Mouse (Mus musculus) adrenal gland (tissue): Measurements from ENCODE around the gene Fut11.

Experiments
- intact Hi-C: fragments of 180-260 bp; cut with DNase I; formaldehyde crosslinking; loops from one replicate; pipeline ENCODE4 v1.15.1; 2025
- long read RNA-seq, 2 experiments: library from polyadenylated mRNA; unstranded; transcript quantifications; one replicate each; pipeline ENCODE4 v2.0.0; 2020; ENCODE audit warnings: borderline replicate concordance in 1 of 2; ENCODE audit not compliant: insufficient replicate concordance in 1 of 2

Fut11 gene
- long read RNA-seq, experiment 1, full-length matches to known transcripts, result 23 of 26 reads
- long read RNA-seq, experiment 1, partial matches to known transcripts, result 0 of 26 reads
- long read RNA-seq, experiment 1, other reads (novel, unspliced or antisense), result 3 of 26 reads
- long read RNA-seq, experiment 2, full-length matches to known transcripts, result 24 of 26 reads
- long read RNA-seq, experiment 2, partial matches to known transcripts, result 0 of 26 reads
- long read RNA-seq, experiment 2, other reads (novel, unspliced or antisense), result 2 of 26 reads

DNA sequence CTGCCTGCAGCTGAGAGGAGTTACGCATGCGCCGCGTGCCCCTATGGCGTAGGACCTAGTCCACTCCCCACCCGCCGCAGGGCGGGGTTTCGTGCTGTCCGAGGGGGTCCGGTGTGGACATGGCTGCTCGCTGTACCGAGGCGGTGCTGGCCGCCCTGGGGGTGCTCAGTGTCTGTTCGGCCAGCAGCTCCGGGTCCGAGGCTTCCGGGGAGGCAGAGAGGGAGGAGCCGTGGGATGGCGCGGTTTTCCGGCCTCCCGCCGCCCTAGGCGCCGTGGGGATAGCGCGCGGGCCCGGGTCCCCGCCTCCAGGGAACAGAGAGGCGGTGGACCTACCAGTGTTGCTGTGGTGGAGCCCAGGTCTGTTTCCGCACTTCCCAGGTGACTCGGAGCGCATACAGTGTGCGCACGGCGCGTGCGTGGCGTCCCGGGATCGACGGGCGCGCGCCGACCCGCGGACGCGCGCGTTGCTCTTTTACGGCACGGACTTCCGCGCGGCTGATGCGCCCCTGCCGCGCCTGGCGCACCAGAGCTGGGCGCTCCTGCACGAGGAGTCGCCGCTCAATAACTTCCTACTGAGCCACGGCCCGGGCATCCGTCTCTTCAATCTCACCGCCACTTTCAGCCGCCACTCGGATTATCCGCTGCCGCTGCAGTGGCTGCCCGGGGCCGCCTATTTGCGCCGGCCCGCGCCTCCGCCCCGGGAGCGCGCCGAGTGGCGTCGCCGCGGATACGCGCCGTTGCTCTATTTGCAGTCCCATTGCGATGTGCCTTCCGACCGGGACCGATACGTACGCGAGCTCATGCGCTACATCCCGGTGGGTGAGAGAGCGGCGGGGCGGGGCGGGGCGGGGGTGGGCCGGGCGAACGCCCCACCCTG lies at the start of gene Fut11:
Gene Fut11 (plus strand): TSS at position 85 of the 877 bp plus-strand sequence.
- intact Hi-C loops, result no loop called here

DNA sequence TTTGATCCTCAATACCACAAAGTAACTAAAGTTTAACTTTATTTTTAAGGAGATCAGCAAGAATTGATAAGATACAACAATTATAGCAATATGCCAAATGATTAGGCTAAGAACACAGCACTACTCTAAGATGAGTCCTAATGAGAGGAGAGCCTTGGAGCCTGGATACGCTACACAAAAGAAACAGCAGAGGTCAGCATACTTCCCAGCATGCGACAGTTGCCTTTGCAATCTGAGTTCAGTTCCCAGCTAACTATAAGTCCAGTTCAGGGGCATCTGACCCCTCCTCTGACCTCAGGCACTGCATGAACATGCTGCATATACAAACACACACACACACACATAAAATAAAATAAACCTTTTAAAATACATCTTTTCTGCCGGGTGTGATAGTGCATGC lies 49.2 kb upstream of the Fut11 start:
- intact Hi-C loops, result no loop called here

DNA sequence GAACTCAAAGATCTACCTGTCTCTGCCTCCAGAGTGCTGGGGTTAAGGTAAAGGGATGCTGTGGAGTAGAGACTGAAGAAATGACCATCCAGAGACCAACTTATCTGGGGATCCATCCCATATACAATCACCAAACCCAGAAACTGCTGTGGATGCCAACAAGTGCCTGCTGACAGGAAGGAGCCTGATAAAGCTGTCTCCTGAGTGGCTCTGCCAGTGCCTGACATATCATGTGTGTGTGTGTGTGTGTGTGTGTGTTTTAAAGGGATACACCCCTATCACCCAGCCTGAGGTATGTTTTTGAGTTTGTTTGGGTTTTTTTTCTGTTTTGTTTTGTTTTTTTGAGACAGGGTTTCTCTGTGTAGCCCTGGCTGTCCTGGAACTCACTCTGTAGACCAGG lies 48.4 kb upstream of the Fut11 start:
- intact Hi-C loops, result no loop called here

DNA sequence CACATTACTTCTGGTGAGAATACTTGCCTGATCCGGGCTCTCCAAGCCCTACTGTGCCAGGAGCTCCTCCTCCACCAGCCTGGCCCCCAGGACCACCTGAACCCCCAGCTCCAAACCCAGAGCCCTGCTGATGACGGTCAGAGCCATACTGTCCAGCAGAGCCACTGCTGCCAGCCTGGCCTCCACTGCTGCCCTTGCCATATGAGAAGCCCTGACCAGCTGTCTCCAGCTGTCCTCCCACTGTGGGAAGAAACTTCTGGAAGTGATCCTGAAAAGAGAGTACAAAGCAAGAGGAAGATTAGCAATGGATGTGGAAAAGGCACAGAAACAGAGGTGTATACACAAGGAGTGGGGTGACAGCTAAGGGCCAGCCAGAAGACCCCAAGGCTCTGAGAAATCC lies 43.8 kb upstream of the Fut11 start:
- intact Hi-C loops, result no loop called here

DNA sequence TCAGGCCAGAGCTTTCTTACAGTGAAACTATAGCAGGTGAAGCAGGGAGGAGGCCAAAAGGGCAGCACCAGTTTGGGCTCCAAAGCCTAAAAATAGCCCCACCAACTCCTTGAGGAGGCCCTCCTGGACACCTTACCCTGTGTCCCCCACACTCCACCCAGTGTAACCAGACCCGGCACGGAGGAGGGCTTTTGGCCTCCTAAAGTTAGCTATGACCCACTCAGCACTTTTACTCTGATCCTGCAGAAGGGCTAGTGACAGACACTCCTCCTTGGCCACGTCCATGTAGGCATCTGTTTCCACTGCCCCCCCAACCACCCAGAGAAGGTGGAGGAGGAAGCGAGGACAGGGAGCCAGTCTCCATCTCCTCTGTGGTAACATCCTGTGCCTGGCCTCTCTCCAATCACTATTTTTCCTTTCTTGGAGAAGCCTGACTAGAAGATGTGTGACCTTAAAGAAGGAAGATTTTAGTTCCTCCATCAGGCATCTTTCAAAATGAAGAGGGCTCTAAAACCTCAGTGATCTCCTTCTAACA lies 43.0 kb upstream of the Fut11 start:
- intact Hi-C loops, result no loop called here

DNA sequence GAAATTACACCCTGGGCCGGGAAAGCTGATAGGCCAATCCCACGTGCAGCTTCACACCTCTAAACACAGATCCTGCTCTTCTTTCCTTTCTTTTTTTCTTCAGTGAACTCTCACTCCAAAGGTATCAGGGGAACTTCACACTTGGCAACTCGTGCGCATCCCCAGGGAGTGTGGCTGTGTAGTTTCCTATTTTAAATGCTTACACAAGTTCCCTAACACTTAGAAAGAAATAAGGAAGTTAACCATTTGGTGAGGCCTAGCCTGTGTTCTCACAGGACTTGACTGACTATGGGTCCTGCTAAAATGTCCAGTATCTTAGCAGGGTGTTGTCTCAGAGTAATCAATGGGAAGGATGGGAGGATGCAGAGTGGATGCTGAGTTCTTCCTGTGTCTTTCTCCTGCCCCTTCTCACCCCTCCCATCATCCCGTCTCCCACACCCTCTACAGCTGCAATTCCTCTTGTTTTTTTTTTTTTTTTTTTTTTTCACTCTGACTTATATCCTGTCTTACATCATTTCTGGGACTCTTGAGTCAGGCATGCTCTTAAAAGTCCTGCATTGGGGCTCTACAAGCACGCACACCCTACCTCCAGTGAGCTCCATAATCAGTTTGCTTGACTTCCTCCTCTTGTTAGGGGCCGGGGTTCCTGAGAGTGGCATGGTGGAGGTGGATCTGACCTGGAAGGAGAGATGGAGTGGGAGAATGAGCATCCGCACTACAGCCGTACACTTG lies 39.9 kb upstream of the Fut11 start:
- intact Hi-C loops, result no loop called here

DNA sequence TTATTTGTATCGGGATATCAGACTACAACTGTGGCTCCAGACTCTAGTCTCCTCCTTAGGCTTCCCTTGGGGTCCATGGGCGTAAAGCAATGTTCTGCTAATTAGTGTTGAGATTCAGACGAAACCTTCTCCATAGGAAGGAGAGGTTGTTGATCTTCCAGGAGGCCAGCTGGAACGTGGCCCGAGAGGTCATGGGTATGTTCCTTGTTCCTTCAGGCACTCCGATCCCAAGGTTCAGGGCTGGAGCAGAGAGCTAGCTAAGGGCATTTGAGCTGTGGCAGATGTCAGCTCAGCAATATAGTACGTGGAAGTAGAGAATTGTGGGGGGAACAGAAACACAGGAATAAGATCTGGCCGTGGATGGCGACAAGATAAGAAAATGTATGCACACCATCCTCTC lies 39.0 kb upstream of the Fut11 start:
- intact Hi-C loops, result no loop called here

DNA sequence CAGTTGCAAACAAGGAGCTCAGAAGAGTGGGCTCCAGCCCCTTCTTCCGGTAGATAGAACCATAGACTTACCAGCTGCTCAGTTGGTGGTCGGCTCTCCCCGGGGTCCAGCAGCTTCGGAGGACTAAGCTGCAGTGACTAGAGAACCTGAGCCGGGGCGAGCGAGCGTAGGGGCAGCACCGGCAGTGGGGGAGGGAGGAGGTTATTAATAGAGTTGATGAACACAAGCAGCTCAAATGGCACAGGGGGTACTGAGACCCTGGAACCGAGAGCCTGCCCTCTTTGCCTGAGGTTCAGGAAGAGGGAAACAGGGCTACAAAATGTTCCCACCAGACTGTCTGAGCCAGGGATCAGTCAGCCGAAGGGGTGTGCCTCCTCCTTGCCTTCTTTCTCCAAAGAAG lies 38.4 kb upstream of the Fut11 start, which contains the start of gene Myoz1:
Gene Myoz1 (minus strand): TSS at position 180 of the 400 bp plus-strand sequence.
- intact Hi-C loops, result no loop called here

DNA sequence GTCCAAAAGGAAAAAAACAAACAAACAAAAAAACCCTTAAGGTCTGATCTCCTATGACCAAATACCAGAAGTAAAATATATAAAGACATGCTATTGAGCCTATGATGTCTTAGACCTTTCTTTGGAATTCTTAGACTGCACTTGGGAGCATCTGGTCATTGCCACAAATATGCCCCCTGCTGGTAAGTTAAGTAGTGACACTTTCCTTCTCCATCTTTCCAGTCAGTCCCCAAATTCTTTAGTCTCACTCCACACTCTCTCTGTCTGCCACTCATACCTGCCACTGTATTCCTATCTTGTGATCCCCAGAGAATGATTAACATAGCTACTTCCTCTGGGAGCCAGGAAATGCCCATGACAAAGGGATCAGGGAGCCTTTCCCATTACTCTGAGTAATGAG lies 36.4 kb upstream of the Fut11 start:
- intact Hi-C loops, result no loop called here

DNA sequence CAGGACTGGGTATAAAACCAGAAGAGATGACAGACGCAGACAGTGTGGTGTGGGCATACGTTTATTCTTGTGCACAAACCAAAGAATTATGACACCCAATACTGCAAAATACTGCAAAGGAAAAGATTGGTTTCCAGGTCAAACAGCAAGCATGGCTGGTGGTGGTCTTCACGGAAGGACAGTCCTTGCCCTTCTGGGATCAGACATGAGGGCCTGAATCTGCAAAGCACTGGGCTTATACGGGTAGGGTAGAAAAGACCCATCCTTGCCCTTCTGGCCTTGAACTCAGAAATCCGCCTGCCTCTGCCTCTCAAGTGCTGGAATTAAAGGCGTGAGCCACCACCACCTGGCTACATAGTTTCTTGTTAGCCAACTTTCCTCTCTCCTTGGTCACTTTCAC lies 35.9 kb upstream of the Fut11 start:
- intact Hi-C loops, result no loop called here

DNA sequence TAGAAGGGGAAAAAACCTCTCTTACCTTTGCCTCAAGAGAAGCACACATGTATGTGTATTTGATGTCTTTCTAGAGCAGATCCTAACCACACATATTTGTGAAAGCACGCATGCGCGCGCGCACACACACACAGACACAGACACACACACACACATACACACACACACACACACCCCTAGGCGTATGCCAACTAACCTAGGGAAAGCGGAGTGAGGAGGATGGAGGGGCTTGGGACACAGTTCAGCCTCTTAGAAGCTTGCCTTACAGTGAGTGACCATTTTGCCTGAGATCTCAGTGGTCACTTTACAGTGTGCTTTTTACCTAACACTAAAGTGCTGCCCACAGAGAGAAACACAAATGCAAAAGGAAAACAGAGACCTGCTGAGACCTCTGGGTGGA lies 35.1 kb upstream of the Fut11 start:
- intact Hi-C loops, result no loop called here

DNA sequence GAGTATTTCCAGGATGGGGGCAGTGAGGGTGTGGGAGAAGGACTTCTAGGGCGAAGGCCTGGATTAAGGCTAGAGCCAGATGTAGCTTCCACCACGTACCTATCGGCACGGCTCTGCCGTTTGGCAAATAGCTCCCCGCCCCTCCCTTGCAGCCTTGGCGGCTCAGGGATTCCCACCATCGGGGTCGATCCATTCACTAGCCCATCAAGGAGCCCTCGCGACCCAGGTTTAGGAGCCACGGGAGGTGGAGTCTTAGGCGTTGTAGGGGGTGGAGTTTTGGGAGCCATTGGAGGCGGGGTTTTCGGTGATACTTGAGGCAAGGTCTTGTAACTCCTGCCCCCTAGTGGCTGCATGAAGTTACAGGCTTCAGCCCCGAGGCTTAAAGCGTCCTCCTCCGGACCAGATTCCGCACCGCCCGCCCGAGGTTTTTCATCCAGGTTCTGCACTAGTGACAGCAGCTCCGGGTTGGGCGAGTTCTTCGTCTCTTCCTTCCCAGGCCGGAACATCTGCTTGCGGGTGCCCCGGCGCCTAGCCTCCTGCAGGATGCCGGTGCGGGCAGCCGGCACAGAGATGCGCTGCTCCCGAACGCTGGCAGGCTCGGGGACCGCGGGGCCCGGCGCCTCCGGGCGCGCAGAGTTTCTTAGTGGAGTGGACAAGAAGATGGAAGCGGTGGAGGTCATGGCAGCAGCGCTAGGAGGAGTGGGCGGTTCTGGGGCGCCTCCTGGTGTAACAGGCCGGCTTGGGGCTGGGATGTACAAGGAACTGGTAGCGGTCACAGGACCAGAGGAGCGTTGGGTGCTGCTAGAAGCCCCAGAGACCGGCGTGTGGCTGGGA lies 33.7 kb upstream of the Fut11 start:
- intact Hi-C loops, result loop anchor here (1.0 kb wide), 2 partner anchors 17 to 85 kb away; no protein-coding TSS in a partner anchor

DNA sequence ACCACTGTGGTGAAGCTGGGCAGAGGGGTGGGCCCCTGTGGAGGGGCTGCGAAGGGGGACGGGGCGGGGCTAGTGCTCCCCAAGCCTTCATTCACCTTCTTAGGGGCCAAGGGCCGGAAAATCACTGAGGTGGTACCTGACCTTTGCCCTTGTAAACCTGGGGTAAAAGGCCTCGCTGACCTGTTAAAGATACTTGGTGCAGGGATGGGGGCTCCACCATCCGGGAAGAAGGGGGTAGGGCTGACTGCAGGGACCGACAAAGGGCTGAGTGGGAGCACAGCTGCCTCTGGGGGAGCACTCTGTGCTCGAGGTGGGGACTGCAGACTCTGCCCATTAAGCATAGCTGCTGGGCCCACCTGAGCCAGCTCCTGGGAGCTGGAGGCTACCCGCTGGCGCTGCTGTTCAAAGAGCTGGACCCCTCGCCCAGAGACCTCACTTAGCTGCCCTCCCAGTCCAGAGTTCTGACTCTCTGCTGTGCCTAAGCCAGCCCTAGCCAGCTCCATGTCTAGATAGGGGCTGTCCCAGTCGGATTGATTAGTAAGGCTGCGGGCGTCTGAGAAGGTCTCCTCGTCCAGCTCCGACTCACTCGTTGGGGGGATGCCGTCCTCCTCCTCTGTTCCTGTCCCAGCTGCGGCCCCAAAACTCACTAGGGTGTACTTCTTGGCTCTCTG lies 33.0 kb upstream of the Fut11 start:
- intact Hi-C loops, result loop anchor here (1.0 kb wide), 2 partner anchors 17 to 85 kb away; no protein-coding TSS in a partner anchor

DNA sequence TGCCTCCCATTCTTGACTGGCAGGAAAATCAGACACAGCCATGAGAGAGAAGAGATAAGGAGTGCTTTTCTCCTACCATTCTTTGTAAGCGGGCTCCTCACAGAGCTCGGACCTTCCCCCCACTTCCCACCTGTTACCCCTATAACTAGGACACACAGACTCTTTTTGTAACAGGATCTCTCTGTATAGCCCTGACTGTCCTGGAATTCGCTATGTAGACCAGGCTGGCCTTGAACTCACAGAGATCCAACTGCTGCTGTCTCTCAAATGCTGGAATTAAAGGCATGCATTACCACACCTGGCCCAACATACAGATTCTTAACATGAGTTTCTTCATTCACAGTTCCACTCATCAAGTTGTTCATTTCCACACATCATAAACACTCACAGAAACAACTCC lies 32.0 kb upstream of the Fut11 start:
- intact Hi-C loops, result no loop called here

DNA sequence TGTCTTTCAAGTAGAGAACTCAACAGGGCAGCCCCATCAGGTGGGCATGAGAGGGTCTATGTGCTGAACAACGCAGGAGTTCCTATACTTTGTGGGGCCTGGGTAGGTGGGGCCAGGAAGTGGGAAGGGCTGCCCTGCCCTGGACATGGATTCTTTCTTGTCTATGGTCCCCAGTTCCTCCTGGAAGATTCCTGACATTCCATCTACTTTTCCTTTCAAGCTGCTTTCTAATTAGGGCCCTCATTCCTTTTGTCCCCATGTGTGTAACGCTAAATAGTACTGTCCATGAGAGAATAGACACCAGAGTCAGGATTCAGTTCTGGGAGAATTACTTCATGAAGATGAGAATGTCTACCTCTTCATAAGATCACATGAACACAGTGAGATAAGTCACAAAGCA lies 31.2 kb upstream of the Fut11 start:
- intact Hi-C loops, result no loop called here

DNA sequence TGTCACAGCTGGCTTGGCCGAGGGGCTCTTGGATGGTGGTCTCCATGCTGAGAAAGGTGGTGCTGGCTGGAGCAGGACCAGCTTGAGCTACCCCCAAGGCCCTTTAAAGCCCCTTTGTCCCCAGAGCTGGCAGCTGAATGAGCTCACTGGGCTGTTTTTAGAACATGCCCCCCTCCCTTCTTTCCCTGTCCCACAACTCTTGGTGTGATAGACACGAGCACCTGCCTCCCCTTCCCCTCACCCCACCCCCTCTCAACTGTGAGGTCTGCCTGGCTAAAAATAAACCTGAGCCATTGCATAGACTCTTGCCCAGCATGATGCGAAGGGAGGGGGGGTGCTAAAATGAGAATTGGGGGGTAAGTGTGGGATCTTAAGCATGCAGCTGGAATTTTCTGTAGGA lies 30.3 kb upstream of the Fut11 start:
- intact Hi-C loops, result no loop called here

DNA sequence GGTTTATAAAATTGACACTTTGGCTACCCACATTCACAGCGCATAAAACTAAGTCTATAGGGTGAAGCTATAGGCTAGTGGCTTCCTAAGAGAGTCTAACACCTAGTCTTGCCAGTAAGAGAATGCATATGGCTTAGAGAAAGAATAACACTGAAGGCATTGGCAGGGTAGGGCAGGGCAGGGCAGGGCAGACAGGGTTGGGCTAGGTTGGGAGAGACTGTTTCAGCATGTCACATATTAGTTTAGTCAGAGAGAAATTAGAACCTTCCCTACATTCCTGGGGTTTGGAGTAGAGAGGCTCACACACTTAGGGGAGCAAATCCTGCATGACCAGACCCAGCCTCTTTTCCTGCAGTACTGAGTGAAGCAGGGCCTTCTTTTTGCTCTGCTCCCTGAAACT lies 27.3 kb upstream of the Fut11 start:
- intact Hi-C loops, result no loop called here

DNA sequence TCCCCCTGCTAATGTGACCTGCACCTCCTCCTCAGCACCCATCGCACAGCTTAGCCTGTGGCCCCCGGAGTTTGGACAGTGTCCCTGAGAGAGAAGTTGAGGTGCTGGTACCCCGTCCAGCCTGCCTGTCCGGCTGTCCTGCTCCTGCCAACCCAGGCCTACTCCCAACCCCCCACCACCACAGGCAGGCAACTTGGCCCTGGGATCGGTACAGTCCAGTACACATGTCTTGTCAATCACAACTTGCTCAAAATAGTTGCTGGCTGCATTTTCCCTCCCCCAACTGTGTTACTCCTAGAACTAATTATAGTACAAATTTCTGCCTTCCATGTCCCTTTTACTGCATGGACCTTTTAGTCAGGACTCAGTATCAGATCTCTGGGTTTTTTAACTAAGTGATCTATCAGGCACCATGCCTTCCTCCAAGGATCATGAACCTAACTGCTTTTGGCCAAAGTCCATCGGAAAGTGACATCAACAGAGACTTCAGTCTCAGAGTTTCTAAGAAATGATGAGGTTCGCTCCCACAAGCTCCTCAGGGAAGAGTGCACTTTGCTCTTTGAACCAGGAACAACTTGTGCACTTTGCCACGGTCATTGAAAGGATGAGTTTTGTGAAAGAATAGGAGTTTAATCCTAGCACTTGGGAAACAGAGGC lies 26.5 kb upstream of the Fut11 start, which contains the start of gene Synpo2l:
Gene Synpo2l (minus strand): TSS at position 201 of the 657 bp plus-strand sequence.
- intact Hi-C loops, result no loop called here

DNA sequence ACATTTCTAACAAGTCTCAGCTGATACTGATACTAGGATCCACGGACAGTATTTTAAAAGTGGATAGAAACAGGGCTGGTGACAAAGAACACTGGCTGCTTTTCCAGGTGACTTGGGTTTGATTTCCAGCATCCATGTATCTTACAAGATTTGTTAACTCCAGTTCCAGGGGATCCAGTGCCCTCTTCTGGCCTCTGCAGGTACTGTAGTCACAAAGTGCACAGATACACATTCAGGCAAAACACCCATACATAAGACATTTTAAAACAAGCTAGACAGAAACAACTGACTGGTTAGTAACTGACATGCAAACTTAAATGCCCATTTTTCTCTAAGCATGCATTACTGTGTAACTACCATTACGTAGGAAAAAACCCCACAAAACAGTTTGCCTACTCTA lies 21.8 kb upstream of the Fut11 start:
- intact Hi-C loops, result no loop called here

DNA sequence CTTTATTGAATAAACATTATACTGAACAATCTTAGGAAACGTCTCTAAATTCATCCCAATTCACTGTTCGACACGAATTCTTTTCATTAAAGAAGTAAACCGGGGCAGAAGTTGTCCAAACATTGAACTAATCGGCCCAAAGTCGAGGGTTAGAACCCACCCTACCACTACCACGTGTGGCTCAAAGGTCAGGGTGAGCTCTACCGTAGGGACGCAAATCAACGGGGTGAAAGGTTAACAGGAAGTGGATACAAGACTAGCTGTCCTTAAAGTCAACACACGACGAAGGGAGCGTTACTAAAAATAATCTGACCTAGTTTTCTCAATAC lies 21.1 kb upstream of the Fut11 start:
- intact Hi-C loops, result no loop called here
